ENCODE assay signal across 10 mouse cellular contexts in the genomic region with DNA sequence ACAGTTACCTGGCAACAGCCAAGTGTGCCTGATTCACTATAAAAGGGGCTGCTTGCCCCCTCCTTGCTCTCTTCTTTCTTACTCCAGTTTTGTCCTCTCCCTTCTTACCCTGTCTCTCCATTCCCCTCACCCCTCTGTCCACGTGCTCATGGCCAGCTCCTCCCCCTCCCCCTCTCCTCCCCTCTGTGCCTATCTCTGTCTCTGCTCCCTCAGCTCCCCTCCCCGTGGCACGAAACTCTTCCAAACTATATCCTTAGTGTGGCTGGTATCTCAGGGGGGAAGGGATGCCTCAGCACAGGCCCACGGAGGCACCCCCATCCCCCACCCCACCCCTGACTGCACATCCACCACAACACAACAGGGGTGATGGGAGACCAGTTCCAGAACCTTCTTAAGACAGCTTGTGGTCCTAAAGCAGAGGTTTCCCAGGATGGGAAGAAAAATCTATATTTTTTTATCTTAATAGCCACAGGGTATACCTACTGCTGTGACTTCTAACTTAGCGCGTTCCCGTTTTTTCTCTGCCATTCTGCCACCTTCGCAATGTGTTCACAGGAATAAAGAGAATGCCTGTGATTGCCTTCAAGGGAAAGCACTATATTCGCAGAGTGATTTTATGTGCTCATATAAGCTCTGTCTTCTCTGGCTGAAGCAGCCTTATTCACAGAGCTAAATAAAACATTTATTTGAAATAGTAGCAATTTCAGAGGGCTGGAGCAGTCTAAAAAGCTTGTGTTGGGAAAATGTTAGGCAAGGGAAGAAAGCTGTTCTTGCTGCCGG.
DNase-seq lines count a peak whose midpoint lies in the region; ATAC-seq and TF ChIP-seq lines count a peak whose summit lies in the region.
"Had no signal": no experiment of that assay in that cellular context is flagged by ENCODE, and none has a peak within 500 bp of the region (broad histone marks: within the 10 kb centered on the region; RNA-seq: fewer than 3 reads in every experiment).

No protein-coding gene starts in this region.

- H3K9ac ChIP-seq in embryonic facial prominence, embryonic 11.5 days (replicated peaks; ENCODE audit: low read length), result peak overlapping the region; percentile 14; the same call in 1 of the 2 replicates
- no peak overlapping the region for H3K9ac ChIP-seq in hindbrain, embryonic 15.5 days
- no peak overlapping the region for H3K9ac ChIP-seq in neural tube, embryonic 12.5 days
- H3K9ac ChIP-seq: liver, embryonic 15.5 days had no signal

- ATAC-seq in embryonic facial prominence, embryonic 11.5 days (replicated peaks; ENCODE audit: insufficient number of reproducible peaks, low FRiP score, low TSS enrichment, low read depth), result 0 out of 2 replicates have a peak, but pooled peaks have one; percentile 30
- ATAC-seq in hindbrain, embryonic 15.5 days (ENCODE audit: low FRiP score, low read depth), result peak; percentile 47; the same call in 1 of the 2 replicates
- ATAC-seq in neural tube, embryonic 12.5 days (ENCODE audit: low FRiP score, low read depth), result peak; percentile 39; the same call in 1 of the 2 replicates
- ATAC-seq: intestine, postnatal 0 days had no signal

- H3K27ac ChIP-seq in layer of hippocampus, adult 2 months, result peak overlapping the region; percentile 32; the same call in 1 of the 2 replicates
- peak overlapping the region; percentile 43; the same call in 1 of the 2 replicates for H3K27ac ChIP-seq in embryonic facial prominence, embryonic 11.5 days (replicated peaks; ENCODE audit: low read depth, low read length)
- peak overlapping the region; percentile 52 for H3K27ac ChIP-seq in hindbrain, embryonic 15.5 days (replicated peaks)
- no peak overlapping the region for H3K27ac ChIP-seq in neural tube, embryonic 12.5 days
- H3K27ac ChIP-seq: liver, embryonic 15.5 days had no signal

- H3K4me3 ChIP-seq in layer of hippocampus, adult 2 months, result no peak overlapping the region
- no peak overlapping the region for H3K4me3 ChIP-seq in embryonic facial prominence, embryonic 11.5 days (ENCODE audit: low read depth, low read length)
- H3K4me3 ChIP-seq in hindbrain, embryonic 15.5 days, result no peak overlapping the region
- H3K4me3 ChIP-seq in neural tube, embryonic 12.5 days, result no peak overlapping the region
- H3K4me3 ChIP-seq: liver, embryonic 15.5 days had no signal

- no peak for DNase-seq in layer of hippocampus, adult 2 months (ENCODE audit: low spot score in 2 of 2)
- DNase-seq in layer of hippocampus, adult 9-10 months (ENCODE audit: low spot score), result no peak
- no peak for DNase-seq in embryonic facial prominence, embryonic 11.5 days (ENCODE audit: low spot score)
- no peak for DNase-seq in adrenal gland, adult 2 months
- no peak for DNase-seq in MN1 (ENCODE audit: low spot score)
- DNase-seq: thymus, adult 18-20 months had no signal

- H3K4me1 ChIP-seq in embryonic facial prominence, embryonic 11.5 days (ENCODE audit: control insufficient read depth, insufficient read depth, low read length), result peaks cover 5% of the 10 kb centered on the region
- peaks cover 32% of the 10 kb centered on the region for H3K4me1 ChIP-seq in hindbrain, embryonic 15.5 days (replicated peaks)
- peaks cover 35% of the 10 kb centered on the region for H3K4me1 ChIP-seq in neural tube, embryonic 12.5 days

- H3K9me3 ChIP-seq in embryonic facial prominence, embryonic 11.5 days (replicated peaks; ENCODE audit: control insufficient read depth, low read length), result no peaks in the 10 kb centered on the region
- no peaks in the 10 kb centered on the region for H3K9me3 ChIP-seq in hindbrain, embryonic 15.5 days
- no peaks in the 10 kb centered on the region for H3K9me3 ChIP-seq in neural tube, embryonic 12.5 days
- H3K9me3 ChIP-seq: liver, embryonic 15.5 days had no signal

- H3K4me2 ChIP-seq in embryonic facial prominence, embryonic 11.5 days (ENCODE audit: low read depth, low read length), result no peak overlapping the region
- H3K4me2 ChIP-seq in hindbrain, embryonic 15.5 days, result no peak overlapping the region
- H3K4me2 ChIP-seq in neural tube, embryonic 12.5 days (replicated peaks), result no peak overlapping the region
- H3K4me2 ChIP-seq: liver, embryonic 15.5 days had no signal

- TF ChIP-seq CTCF in layer of hippocampus, adult 2 months (conservative IDR thresholded peaks at IDR 0.05), result no peak

- no peaks in the 10 kb centered on the region for H3K36me3 ChIP-seq in embryonic facial prominence, embryonic 11.5 days (replicated peaks; ENCODE audit: control insufficient read depth, insufficient read depth, low read depth, low read length)
- H3K36me3 ChIP-seq in hindbrain, embryonic 15.5 days, result no peaks in the 10 kb centered on the region
- no peaks in the 10 kb centered on the region for H3K36me3 ChIP-seq in neural tube, embryonic 12.5 days
- H3K36me3 ChIP-seq: liver, embryonic 15.5 days had no signal

- H3K27me3 ChIP-seq in embryonic facial prominence, embryonic 11.5 days (ENCODE audit: control insufficient read depth, insufficient read depth, low read length), result no peaks in the 10 kb centered on the region
- no peaks in the 10 kb centered on the region for H3K27me3 ChIP-seq in hindbrain, embryonic 15.5 days
- H3K27me3 ChIP-seq in neural tube, embryonic 12.5 days (replicated peaks), result no peaks in the 10 kb centered on the region

- 60% methylated on average over 10 of the region's 10 CpGs for WGBS in embryonic facial prominence, embryonic 11.5 days
- 42% methylated on average over 10 of the region's 10 CpGs for WGBS in hindbrain, embryonic 15.5 days
- WGBS in neural tube, embryonic 12.5 days, result 60% methylated on average over 10 of the region's 10 CpGs
